18 mouse cellular contexts compared by ENCODE assay signal in genomic region chr13:81791861-81792260, GRCm38 (mm10). TPM values are rescaled to one million over a fixed set of nuclear protein-coding genes. Genes with fewer than 3 reads are reported as not detected.
A peak's percentile ranks its signal among the peaks of the same experiment; 100 is the strongest.
DNase-seq lines count a peak whose midpoint lies in the region; ATAC-seq lines count a peak whose summit lies in the region.
"Had no signal": no experiment of that assay in that cellular context is flagged by ENCODE, and none has a peak within 500 bp of the region (broad histone marks: within the 10 kb centered on the region; RNA-seq: fewer than 3 reads in every experiment).

No protein-coding gene starts in this region.

- H3K27ac ChIP-seq in limb, embryonic 13.5 days = no peak overlapping the region
- no peak overlapping the region for H3K27ac ChIP-seq in limb, embryonic 10.5 days
- H3K27ac ChIP-seq: embryonic facial prominence, embryonic 13.5 days; gastrocnemius, adult 2 months; hindbrain, embryonic 10.5 days; hindbrain, embryonic 14.5 days had no signal

- 0 out of 2 replicates have a peak, but pooled peaks have one; percentile 19 for ATAC-seq in limb, embryonic 13.5 days (ENCODE audit: low FRiP score, low read depth)
- ATAC-seq: forebrain, embryonic 14.5 days had no signal

- DNase-seq in limb, embryonic 10.5 days (ENCODE audit: low spot score) = no peak
- peak; percentile 26 for DNase-seq in lung, postnatal 36 days
- DNase-seq in lung, postnatal 4 days = no peak
- peak; percentile 32 for DNase-seq in adrenal gland, adult 8-10 months
- DNase-seq in adrenal gland, postnatal 36 days = peak; percentile 30 to 55
- DNase-seq in ovary, postnatal 14 days (ENCODE audit: low spot score) = no peak
- DNase-seq: cerebellum, adult 18-20 months; cerebellum, adult 9-11 months; cerebellum, postnatal 36 days; gastrocnemius, adult 2 months; gastrocnemius, postnatal 25 days had no signal

- no peak overlapping the region for H3K4me3 ChIP-seq in limb, embryonic 13.5 days
- H3K4me3 ChIP-seq in limb, embryonic 10.5 days = no peak overlapping the region
- H3K4me3 ChIP-seq: embryonic facial prominence, embryonic 13.5 days; gastrocnemius, adult 2 months; heart, embryonic 12.5 days; hindbrain, embryonic 10.5 days had no signal

- H3K4me2 ChIP-seq in limb, embryonic 13.5 days (replicated peaks) = no peak overlapping the region
- H3K4me2 ChIP-seq: embryonic facial prominence, embryonic 13.5 days; heart, embryonic 12.5 days; hindbrain, embryonic 14.5 days had no signal

- H3K4me1 ChIP-seq in limb, embryonic 13.5 days = no peaks in the 10 kb centered on the region
- H3K4me1 ChIP-seq in limb, embryonic 10.5 days = no peaks in the 10 kb centered on the region
- H3K4me1 ChIP-seq: embryonic facial prominence, embryonic 13.5 days; hindbrain, embryonic 10.5 days had no signal

- WGBS in limb, embryonic 13.5 days = 62% methylated on average over 8 of the region's 8 CpGs
- 63% methylated on average over 8 of the region's 8 CpGs for WGBS in limb, embryonic 10.5 days

- H3K36me3 ChIP-seq in limb, embryonic 13.5 days = peaks cover 43% of the 10 kb centered on the region
- H3K36me3 ChIP-seq in limb, embryonic 10.5 days = peaks cover 55% of the 10 kb centered on the region

- H3K9me3 ChIP-seq in limb, embryonic 13.5 days = no peaks in the 10 kb centered on the region
- H3K9me3 ChIP-seq in limb, embryonic 10.5 days (replicated peaks) = no peaks in the 10 kb centered on the region
- H3K9me3 ChIP-seq: embryonic facial prominence, embryonic 13.5 days; heart, embryonic 12.5 days; hindbrain, embryonic 10.5 days had no signal

- H3K27me3 ChIP-seq in limb, embryonic 13.5 days = no peaks in the 10 kb centered on the region
- no peaks in the 10 kb centered on the region for H3K27me3 ChIP-seq in limb, embryonic 10.5 days (ENCODE audit: low read depth, poor library complexity, severe bottlenecking)
- H3K27me3 ChIP-seq: CH12.LX; embryonic facial prominence, embryonic 13.5 days; heart, embryonic 12.5 days had no signal

- no peak overlapping the region for H3K9ac ChIP-seq in limb, embryonic 13.5 days
- H3K9ac ChIP-seq: embryonic facial prominence, embryonic 13.5 days; heart, embryonic 12.5 days; hindbrain, embryonic 14.5 days had no signal

RNA-seq across cellular contexts. Expression of gene Cetn3, which starts 9.0 kb away (rescaled TPM):
- polyA plus RNA-seq in limb, embryonic 13.5 days (2015; fragmentation: Nextera tagmentation; extraction: Ambion mirVana) = 209 and 235 TPM in 2 replicates
- polyA plus RNA-seq in limb, embryonic 10.5 days (2016; fragmentation: Nextera tagmentation; extraction: Ambion mirVana) = 169 and 192 TPM in 2 replicates
- total RNA-seq in adrenal gland, adult 8-10 months (2022) = 100 to 1,000 TPM; 103 to 142 (median 122) TPM
- 100 to 1,000 TPM; 111 to 152 TPM for total RNA-seq in adrenal gland, postnatal 36 days (2021)

Comparison
In these comparisons a context has a peak if more than half of its experiments do, and no peak if none do; other contexts are left out.
1. DNase-seq: peak in lung, postnatal 36 days (single experiment), adrenal gland, adult 8-10 months (single experiment) and adrenal gland, postnatal 36 days (2 of 2); none in limb, embryonic 10.5 days (single experiment), lung, postnatal 4 days (0 of 2) and ovary, postnatal 14 days (single experiment).